Mouse (Mus musculus) testis, adult 2 months (tissue): ENCODE data around the gene Cbln1.

ENCODE experiments used
- CTCF ChIP-seq: fragments of 200-500 bp; IDR thresholded peaks from 2 replicates; pipeline ENCODE4 v1.5.1; 2012; ENCODE audit warnings: low read depth, mild to moderate bottlenecking, inconsistent platforms, low read length, moderate library complexity; ENCODE audit not compliant: control insufficient read depth, insufficient read depth, insufficient replicate concordance
- POLR2A ChIP-seq: fragments of 200-500 bp; IDR thresholded peaks from 2 replicates; pipeline ENCODE4 v1.6.1; 2012; ENCODE audit warnings: low read depth, mild to moderate bottlenecking, inconsistent platforms, low read length, moderate library complexity; ENCODE audit not compliant: control insufficient read depth

DNA sequence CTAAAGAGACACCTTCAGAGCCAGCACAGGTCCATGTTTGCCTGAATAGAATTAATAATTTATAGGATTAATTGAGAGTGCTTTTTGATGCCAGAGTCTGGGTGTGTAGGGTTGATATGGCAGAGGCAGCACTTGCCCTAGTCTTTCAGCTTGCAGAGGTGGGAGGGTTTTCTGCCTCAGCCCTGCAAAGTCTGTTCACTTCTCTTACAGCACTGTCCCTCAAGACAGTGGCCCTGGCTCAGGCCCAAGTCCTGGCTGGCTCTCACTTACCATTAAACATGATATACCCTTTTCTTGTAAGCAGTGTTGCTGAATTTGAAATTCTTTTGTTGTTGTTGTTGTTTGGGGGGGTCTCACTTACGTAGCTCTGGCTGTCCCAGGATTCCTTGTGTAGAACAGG, 9.0 kb upstream of the Cbln1 start:
- TF ChIP-seq CTCF (no peak), POLR2A (no peak)
